Mouse (Mus musculus) embryo, embryonic 9.5 days (tissue): ENCODE results near the gene Hist1h1d.
"Not testable (repeated sequence)": the region's sequence is repeated elsewhere in the genome, so short reads cannot be mapped to it uniquely, and the experiment has no call there.

Experiments
- DNase-seq: peaks from one replicate; pipeline ENCODE4 v3.0.0-alpha.2; 2017; ENCODE audit errors: extremely low spot score

Hist1h1d gene

GRCm38 (mm10) chr13:23530181-23530900 is 22.7 kb upstream of the Hist1h1d start:
- DNase-seq: peak; percentile 84

DNA sequence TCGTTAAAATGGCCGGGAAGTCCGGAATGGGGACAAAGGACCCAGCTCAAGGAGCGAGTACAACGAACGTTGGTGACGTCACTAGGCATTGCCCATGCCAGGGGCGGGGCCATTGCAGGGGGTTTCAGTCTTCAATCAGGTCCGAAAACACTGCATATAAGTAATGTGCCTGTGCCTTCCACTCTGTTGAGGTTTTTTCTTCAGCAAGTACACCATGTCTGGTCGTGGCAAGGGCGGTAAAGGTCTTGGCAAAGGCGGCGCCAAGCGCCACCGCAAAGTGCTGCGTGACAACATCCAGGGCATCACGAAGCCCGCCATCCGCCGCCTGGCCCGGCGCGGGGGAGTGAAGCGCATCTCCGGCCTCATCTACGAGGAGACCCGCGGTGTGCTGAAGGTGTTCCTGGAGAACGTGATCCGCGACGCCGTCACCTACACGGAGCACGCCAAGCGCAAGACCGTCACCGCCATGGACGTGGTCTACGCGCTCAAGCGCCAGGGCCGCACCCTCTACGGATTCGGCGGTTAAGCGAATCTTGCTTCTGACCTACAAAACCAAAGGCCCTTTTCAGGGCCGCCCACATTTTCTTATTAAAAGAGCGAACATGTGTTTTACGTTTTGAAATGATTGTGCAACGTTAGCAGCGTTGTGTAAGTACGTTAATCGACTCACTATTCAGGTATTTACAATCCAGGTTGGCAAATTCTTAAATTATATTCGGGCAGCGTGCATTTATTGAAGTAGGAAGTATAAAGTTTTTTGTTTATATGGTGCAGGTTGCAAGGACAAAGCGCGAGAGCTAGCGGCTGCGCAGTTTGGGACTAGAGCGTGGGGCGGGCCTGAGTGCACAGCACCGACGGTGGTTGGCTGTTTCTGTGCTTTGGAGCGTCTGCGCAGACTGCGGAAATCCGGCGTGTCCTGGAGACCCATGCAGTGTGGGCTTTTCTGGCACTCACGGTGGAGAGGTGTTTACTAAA is 21.9 kb upstream of the Hist1h1d start, which contains the start of gene Hist1h4h:
Gene Hist1h4h (plus strand): TSS at position 150 of the 975 bp plus-strand sequence.
- DNase-seq: peak; percentile 100

DNA sequence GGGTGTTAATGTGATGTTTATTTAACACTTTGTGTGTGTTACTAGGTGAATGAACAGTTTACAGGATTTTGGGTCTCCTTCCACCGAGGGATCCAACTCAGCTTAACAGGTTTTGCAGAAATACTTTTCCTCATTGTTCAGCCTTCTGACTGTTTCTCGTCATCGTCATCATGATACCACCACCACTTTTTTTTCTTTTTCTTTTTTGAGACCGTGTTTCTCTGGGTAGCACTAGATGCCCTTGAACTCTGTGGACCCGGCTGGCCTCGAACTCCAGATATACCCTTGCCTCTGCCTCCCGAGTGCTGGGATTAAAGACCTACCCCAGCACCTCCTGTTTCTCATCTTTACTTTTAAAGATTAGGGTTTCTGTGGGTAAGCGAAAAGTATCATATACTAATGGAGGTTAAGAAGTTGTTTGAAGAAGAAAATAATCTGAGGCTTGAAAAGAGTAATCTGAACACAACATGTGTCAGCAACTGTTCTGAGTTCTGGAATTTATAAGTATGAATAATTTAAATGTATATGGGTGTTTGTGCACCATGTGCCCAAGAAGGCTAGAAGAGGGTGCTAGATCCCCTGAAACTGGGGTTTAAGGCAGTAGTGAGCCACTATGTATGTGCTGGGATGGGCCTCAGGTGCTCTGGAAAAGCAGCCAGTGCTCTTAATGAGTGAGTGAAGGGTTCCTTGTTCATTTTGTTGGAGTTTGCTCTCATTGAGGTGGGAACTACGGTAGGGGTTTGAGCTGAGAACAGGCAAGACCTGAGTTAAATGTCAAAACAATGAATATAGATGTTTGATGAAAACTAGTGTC is 20.6 kb upstream of the Hist1h1d start:
- peak; percentile 71 for DNase-seq

GRCm38 (mm10) chr13:23533560-23534367 is 19.3 kb upstream of the Hist1h1d start, which contains the start of gene Hist1h2af:
Hist1h2af (plus strand) TSS chr13:23533906.
- peak; percentile 87 for DNase-seq

- no peak for DNase-seq
Measured at GRCm38 (mm10) chr13:23534368-23535131, 18.5 kb upstream of the Hist1h1d start.

GRCm38 (mm10) chr13:23535137-23536075 is 17.7 kb upstream of the Hist1h1d start, which contains the start of gene Hist1h3g:
Hist1h3g (plus strand) TSS chr13:23535422.
- peak; percentile 91 for DNase-seq

GRCm38 (mm10) chr13:23536076-23536822 is 16.8 kb upstream of the Hist1h1d start:
- peak; percentile 72 for DNase-seq

GRCm38 (mm10) chr13:23537006-23537710 is 15.9 kb upstream of the Hist1h1d start:
- DNase-seq: no peak

GRCm38 (mm10) chr13:23538249-23538648 is 14.8 kb upstream of the Hist1h1d start:
- DNase-seq: no peak

DNA sequence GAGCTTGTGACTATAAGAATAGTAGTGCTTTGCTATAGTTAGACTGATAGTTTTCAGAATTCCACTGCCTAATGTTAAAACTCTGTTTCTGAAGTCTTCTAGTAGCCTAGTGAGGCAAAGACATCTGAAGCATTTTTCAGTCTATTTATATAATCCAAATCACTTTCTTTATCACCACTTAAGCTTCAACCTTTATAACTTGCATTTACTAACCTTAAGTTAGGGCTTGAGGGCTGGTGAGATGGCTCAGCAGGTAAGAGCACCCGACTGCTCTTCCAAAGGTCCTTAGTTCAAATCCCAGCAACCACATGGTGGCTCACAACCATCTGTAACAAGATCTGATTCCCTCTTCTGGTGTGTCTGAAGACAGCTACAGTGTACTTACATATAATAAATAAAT is 13.2 kb upstream of the Hist1h1d start:
- not testable (repeated sequence) for DNase-seq

GRCm38 (mm10) chr13:23541497-23541896 is 11.6 kb upstream of the Hist1h1d start:
- DNase-seq: no peak

- DNase-seq: not testable (repeated sequence)
Measured at GRCm38 (mm10) chr13:23542225-23542980, 10.7 kb upstream of the Hist1h1d start.

DNA sequence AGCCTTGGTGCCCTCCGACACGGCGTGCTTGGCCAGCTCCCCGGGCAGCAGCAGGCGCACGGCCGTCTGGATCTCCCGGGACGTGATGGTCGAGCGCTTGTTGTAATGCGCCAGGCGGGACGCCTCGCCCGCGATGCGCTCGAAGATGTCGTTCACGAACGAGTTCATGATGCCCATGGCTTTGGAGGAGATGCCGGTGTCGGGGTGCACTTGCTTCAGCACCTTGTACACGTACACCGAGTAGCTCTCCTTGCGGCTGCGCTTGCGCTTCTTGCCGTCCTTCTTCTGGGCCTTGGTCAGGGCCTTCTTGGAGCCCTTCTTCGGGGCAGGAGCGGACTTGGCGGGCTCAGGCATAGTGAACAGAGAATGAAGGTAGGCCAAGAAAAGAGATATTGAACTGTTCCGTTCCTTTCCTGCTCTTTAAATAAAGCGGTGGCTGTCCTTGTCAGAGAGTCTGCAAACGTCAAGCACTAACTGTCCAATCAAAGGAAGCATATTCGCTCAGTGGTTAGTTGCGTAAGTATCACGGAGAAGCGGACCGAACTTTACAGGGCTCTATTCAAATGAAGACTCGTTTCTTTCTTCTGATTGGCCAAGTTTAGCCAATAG is 10.0 kb upstream of the Hist1h1d start, which contains the start of gene Hist1h2bh:
Gene Hist1h2bh (minus strand): TSS at position 394 of the 609 bp plus-strand sequence.
- DNase-seq: peak; percentile 91

DNA sequence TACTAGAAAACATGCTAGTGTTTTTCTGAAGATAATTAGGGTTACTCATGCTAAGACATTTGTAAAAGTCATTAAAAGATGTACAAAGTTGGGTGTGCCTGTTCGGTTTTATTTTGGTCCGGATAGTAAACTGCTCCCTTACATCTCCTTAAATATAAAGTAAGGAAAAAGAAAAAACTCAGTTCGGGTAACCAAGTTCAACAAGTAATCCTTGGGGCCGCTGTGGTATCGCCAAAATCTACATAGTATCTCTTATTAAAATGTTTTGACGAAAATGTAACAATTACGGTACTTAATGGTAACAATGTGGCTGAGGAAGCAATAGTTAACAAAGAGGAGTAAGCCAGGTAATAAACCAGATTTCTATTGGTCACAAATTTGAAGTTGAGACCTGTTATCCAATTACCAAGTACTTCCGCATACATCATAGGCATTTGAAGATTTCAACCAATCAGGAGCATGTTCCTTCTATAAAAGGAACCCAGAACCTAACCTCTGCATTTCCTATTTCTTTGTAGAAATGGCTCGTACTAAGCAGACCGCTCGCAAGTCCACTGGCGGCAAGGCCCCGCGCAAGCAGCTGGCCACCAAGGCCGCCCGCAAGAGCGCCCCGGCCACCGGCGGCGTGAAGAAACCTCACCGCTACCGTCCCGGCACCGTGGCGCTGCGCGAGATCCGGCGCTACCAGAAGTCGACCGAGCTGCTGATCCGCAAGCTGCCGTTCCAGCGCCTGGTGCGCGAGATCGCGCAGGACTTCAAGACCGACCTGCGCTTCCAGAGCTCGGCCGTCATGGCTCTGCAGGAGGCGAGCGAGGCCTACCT is 8.9 kb upstream of the Hist1h1d start, which contains the start of gene Hist1h3f:
Gene Hist1h3f (plus strand): TSS at position 88 of the 822 bp plus-strand sequence.
- DNase-seq: peak; percentile 91

DNA sequence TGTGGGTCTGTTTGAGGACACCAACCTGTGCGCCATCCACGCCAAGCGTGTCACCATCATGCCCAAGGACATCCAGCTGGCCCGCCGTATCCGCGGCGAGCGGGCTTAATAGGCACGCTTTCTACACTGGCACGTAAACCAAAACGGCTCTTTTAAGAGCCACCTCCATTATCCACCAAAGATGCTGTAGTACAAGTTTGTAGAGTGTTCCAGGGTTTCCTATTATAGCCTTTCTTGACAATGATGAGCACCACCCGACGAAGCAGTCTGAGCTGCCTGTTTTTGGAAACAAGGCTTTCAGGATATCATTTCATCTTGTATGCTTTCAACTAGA is 8.3 kb upstream of the Hist1h1d start:
- DNase-seq: not testable (repeated sequence)
